ENCODE assay signal across 8 mouse cellular contexts in genomic region chr2:152962091-152962793, GRCm38 (mm10). TPM values are rescaled to one million over a fixed set of nuclear protein-coding genes. Genes with fewer than 3 reads are reported as not detected.
DNase-seq lines count a peak whose midpoint lies in the region; ATAC-seq and TF ChIP-seq lines count a peak whose summit lies in the region.

TSS of gene Ttll9 (plus strand) at chr2:152962485.

- H3K4me3 ChIP-seq in gastrocnemius, adult 2 months = peak within 1 kb of the TSS; percentile 77
- peak within 1 kb of the TSS; percentile 57 for H3K4me3 ChIP-seq in hindbrain, embryonic 16.5 days (ENCODE audit: low read length)

- intact Hi-C loops in gastrocnemius, adult 2 months (cut with DNase I) = no loop called here

- peak within 1 kb of the TSS; percentile 74 for H3K4me2 ChIP-seq in hindbrain, embryonic 16.5 days (ENCODE audit: low read length)

- peak; percentile 91 for DNase-seq in ZHBTc4 (ENCODE audit: low read depth, low spot score)
- DNase-seq in cerebellum, postnatal 36 days = peak; percentile 74 to 81
- peak; percentile 76 for DNase-seq in gastrocnemius, adult 2 months
- peak; percentile 79 to 83 for DNase-seq in layer of hippocampus, postnatal 36 days
- DNase-seq in lung, postnatal 14 days = peak; percentile 63
- peak; percentile 60 for DNase-seq in ovary, postnatal 36 days (ENCODE audit: low spot score)
- DNase-seq in urinary bladder, postnatal 4 days (ENCODE audit: low spot score in 2 of 2) = peak; percentile 55 to 74

- no peaks in the 10 kb centered on the region for H3K36me3 ChIP-seq in hindbrain, embryonic 16.5 days (ENCODE audit: control insufficient read depth, insufficient read depth, low read length)

- H3K4me1 ChIP-seq in hindbrain, embryonic 16.5 days (ENCODE audit: control insufficient read depth, insufficient read depth, low read depth, low read length) = peaks cover 3% of the 10 kb centered on the region; the same call in 1 of the 2 replicates

- 2% methylated on average over 34 of the region's 34 CpGs for WGBS in hindbrain, embryonic 16.5 days

- peak within 1 kb of the TSS; percentile 20; the same call in 1 of the 2 replicates for H3K9ac ChIP-seq in hindbrain, embryonic 16.5 days (ENCODE audit: low read depth, low read length)

- H3K27ac ChIP-seq in gastrocnemius, adult 2 months = peak within 1 kb of the TSS; percentile 63; the same call in 1 of the 2 replicates
- no peak within 1 kb of the TSS for H3K27ac ChIP-seq in hindbrain, embryonic 16.5 days (ENCODE audit: low read depth, low read length)

- peak; percentile 97 for ATAC-seq in hindbrain, embryonic 16.5 days

- no peaks in the 10 kb centered on the region for H3K9me3 ChIP-seq in hindbrain, embryonic 16.5 days (ENCODE audit: control insufficient read depth, low read length)

- no peak for TF ChIP-seq CTCF in gastrocnemius, adult 2 months (IDR thresholded peaks at IDR 0.05)

- H3K27me3 ChIP-seq in hindbrain, embryonic 16.5 days (replicated peaks; ENCODE audit: control insufficient read depth, insufficient read depth, low read length) = no peaks in the 10 kb centered on the region

RNA-seq across cellular contexts. Expression of gene Ttll9, which starts in this region (rescaled TPM):
- not detected for total RNA-seq in gastrocnemius, adult 2 months (2021)
- polyA plus RNA-seq in hindbrain, embryonic 16.5 days (2015; fragmentation: Nextera tagmentation; extraction: Ambion mirVana) = 9.2 and 10.5 TPM in 2 replicates
- 1 to 10 TPM; 1.0 TPM for total RNA-seq in layer of hippocampus, postnatal 36 days (2021)

Comparison
In these comparisons a context has a peak if more than half of its experiments do, and no peak if none do; other contexts are left out.
1. Peak in DNase-seq, H3K4me3 ChIP-seq and H3K27ac ChIP-seq in gastrocnemius, adult 2 months; RNA of the gene not detected or under 1 TPM.